Mouse (Mus musculus) limb, embryonic 14.5 days (tissue): ENCODE results near the gene Calml3. TPM values are rescaled to one million over a fixed set of nuclear protein-coding genes. Genes with fewer than 3 reads are reported as not detected.
A peak's percentile ranks its signal among the peaks of the same experiment; 100 is the strongest.

Experiments
- ATAC-seq: fragments of 200-750 bp; cut with Nextera tagmentation; 2 replicates; pipeline ENCODE4 v1.8.0; 2017; ENCODE audit warnings: low read depth, moderate number of reproducible peaks, moderate TSS enrichment; ENCODE audit not compliant: low FRiP score
- DNase-seq: peaks from one replicate; pipeline ENCODE4 v3.0.0-alpha.2; 2015; ENCODE audit warnings: low spot score
- H3K27ac ChIP-seq: fragments of 300-500 bp; sonication (generic); replicated peaks from 2 replicates; pipeline ENCODE4 v1.5.1; 2014; ENCODE audit warnings: low read depth, mild to moderate bottlenecking, low read length, moderate library complexity, mixed read lengths
- H3K27me3 ChIP-seq: fragments of 300-500 bp; sonication (generic); 2 replicates; pipeline ENCODE4 v1.6.1; 2014; ENCODE audit warnings: low read length, mixed read lengths; ENCODE audit not compliant: control insufficient read depth, insufficient read depth
- H3K36me3 ChIP-seq: fragments of 300-500 bp; sonication (generic); 2 replicates; pipeline ENCODE4 v1.6.1; 2014; ENCODE audit warnings: mild to moderate bottlenecking, low read length, moderate library complexity, mixed read lengths; ENCODE audit not compliant: control insufficient read depth, insufficient read depth
- H3K4me1 ChIP-seq: fragments of 300-500 bp; sonication (generic); 2 replicates; pipeline ENCODE4 v1.6.1; 2014; ENCODE audit warnings: antibody characterized with exemption, low read length, mixed read lengths; ENCODE audit not compliant: control insufficient read depth, insufficient read depth
- H3K4me2 ChIP-seq: fragments of 300-500 bp; sonication (generic); replicated peaks from 2 replicates; pipeline ENCODE4 v1.6.1; 2014; ENCODE audit warnings: low read depth, mild to moderate bottlenecking, low read length, moderate library complexity; ENCODE audit not compliant: severe bottlenecking
- H3K4me3 ChIP-seq: fragments of 300-500 bp; sonication (generic); replicated peaks from 2 replicates; pipeline ENCODE4 v1.5.1; 2014; ENCODE audit warnings: low read length
- H3K9ac ChIP-seq: fragments of 300-500 bp; sonication (generic); 2 replicates; pipeline ENCODE4 v1.6.1; 2014; ENCODE audit warnings: mild to moderate bottlenecking, low read depth, low read length, moderate library complexity; ENCODE audit not compliant: severe bottlenecking
- H3K9me3 ChIP-seq: fragments of 300-500 bp; sonication (generic); 2 replicates; pipeline ENCODE4 v1.6.1; 2016; ENCODE audit warnings: low read length; ENCODE audit not compliant: control insufficient read depth
- POLR2A ChIP-seq: fragments of 200-500 bp; IDR thresholded peaks from 2 replicates; pipeline ENCODE4 v1.8.0; 2012; ENCODE audit warnings: inconsistent platforms, mild to moderate bottlenecking, moderate library complexity, borderline replicate concordance; ENCODE audit not compliant: insufficient read depth, insufficient read length; ENCODE audit errors: extremely low read depth
- WGBS: fragments of 180-500 bp; shearing (Covaris S2); extraction: QIAGEN DNeasy Blood & Tissue Kit; methylation state at CpG from one replicate; pipeline ENCODE4 v1.1.7; 2014; 5-methylcytosine and 5-hydroxymethylcytosine counted together
- polyA plus RNA-seq, 2 experiments: library from polyadenylated mRNA; depleted of rRNA in 1 of 2; stranded (reverse) in 1 of 2; unstranded in 1 of 2; fragments of >200 nt; fragmentation: Nextera tagmentation in 1 of 2; extraction: Ambion mirVana in 1 of 2; gene quantifications; 2 replicates each; pipeline versions ENCODE4 v1.2.1 to v1.2.3; 2012 to 2014

The Calml3 gene
- polyA plus RNA-seq, 2 experiments, result 7.4 to 12.7 TPM

- no peak overlapping the region for H3K9ac ChIP-seq
- H3K9me3 ChIP-seq, result no peaks in the 10 kb centered on the region
- TF ChIP-seq POLR2A, result no peak
- H3K27me3 ChIP-seq, result no peaks in the 10 kb centered on the region
- no peaks in the 10 kb centered on the region for H3K36me3 ChIP-seq
- no peak overlapping the region for H3K4me2 ChIP-seq
- no peaks in the 10 kb centered on the region for H3K4me1 ChIP-seq
- 0 out of 2 replicates have a peak, but pooled peaks have one; percentile 44 for ATAC-seq
- H3K4me3 ChIP-seq, result no peak overlapping the region
- DNase-seq, result no peak
- WGBS, result 81% methylated on average over 4 of the region's 4 CpGs
- no peak overlapping the region for H3K27ac ChIP-seq
Measured at GRCm38 (mm10) chr13:3776446-3776845, 27.7 kb downstream of the Calml3 start.

DNA sequence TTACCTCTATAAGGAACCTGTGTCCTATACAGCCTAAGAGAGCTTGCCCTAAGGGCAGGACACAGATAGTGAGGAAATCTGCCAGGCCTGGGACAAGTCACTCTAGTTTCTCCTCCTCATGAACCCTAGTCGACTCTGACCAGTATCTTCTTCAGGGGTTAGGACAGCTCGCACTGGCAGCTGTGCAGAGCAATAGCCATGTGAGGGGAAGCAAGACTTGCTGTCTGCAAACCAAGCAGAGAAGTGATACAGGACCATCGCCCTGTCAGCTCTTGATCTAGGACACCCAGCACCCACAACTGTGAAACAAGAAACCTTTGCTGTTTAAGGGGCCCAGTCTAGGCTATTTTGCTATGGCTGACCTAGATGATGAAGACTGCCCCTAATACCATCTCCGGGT lies 29.1 kb downstream of the Calml3 start:
- Histone ChIP-seq H3K27ac (no peak overlapping the region), H3K9ac (no peak overlapping the region), H3K4me3 (no peak overlapping the region), H3K9me3 (no peaks in the 10 kb centered on the region), H3K4me1 (peaks cover 13% of the 10 kb centered on the region), H3K27me3 (no peaks in the 10 kb centered on the region), H3K4me2 (no peak overlapping the region), H3K36me3 (no peaks in the 10 kb centered on the region)
- 81% methylated on average over 4 of the region's 4 CpGs for WGBS
- TF ChIP-seq POLR2A, result no peak
- DNase-seq, result no peak
- ATAC-seq, result no peak

DNA sequence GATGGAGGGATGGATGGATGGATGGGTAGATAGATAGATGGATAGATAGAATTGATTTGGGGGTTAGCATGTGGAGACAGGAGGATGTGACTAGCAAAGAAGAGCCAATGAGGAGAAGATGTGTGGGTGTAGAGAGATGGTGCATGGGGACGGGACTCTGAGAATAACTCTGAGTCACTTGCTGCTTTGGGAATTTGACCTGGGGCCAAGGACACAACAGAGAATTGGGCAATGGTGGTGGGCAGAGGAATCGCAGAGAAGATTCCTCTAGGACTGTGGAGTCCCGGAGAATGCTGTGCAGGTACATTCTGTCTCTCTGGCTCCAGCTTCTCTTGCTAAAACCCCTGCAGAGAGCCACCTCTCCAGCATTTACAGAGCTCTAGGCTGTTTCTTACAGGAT lies 29.8 kb downstream of the Calml3 start:
- 71% methylated on average over 3 of the region's 3 CpGs for WGBS
- H3K36me3 ChIP-seq, result no peaks in the 10 kb centered on the region
- no peak overlapping the region for H3K4me3 ChIP-seq
- H3K27ac ChIP-seq, result no peak overlapping the region
- H3K4me1 ChIP-seq, result peaks cover 19% of the 10 kb centered on the region
- TF ChIP-seq POLR2A, result no peak
- ATAC-seq (no peak), DNase-seq (no peak)
- no peak overlapping the region for H3K4me2 ChIP-seq
- H3K9ac ChIP-seq, result no peak overlapping the region
- no peaks in the 10 kb centered on the region for H3K27me3 ChIP-seq
- no peaks in the 10 kb centered on the region for H3K9me3 ChIP-seq

DNA sequence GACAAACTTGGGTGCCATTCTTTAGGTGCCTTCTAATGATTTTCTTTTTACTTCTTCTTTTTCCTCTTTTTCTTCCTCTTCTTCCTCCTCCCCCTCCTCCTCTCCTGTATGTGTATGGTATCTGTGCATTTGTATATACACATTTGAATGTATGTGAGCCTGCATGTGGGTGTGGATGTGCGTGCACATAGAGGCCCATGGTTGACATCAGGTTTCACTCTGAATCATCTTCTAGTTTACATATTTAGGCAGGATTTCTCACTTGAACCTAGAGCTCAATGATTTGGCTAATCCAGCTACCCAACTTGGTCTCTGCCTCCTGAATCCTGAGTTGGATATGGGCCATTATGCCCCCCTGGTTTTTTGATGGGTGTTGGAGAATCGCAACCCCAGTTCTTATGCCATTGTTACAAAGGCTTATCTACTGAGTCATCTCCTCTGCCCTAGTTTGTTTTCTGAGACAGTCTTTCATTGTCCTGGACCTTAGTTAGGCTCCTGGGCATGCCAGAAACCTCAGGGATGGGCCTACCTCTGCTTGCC lies 30.9 kb downstream of the Calml3 start:
- Histone ChIP-seq H3K36me3 (no peaks in the 10 kb centered on the region), H3K27me3 (no peaks in the 10 kb centered on the region), H3K27ac (no peak overlapping the region), H3K9me3 (no peaks in the 10 kb centered on the region), H3K4me1 (peaks cover 19% of the 10 kb centered on the region), H3K4me3 (no peak overlapping the region), H3K4me2 (no peak overlapping the region), H3K9ac (no peak overlapping the region)
- DNase-seq (no peak), ATAC-seq (no peak)
- WGBS, result 92% methylated on average over 2 of the region's 2 CpGs
- TF ChIP-seq POLR2A, result no peak

GRCm38 (mm10) chr13:3771221-3771620 lies 32.9 kb downstream of the Calml3 start:
- Histone ChIP-seq H3K9ac (no peak overlapping the region), H3K4me3 (no peak overlapping the region), H3K9me3 (no peaks in the 10 kb centered on the region), H3K36me3 (no peaks in the 10 kb centered on the region), H3K27me3 (no peaks in the 10 kb centered on the region), H3K27ac (peak overlapping the region; percentile 56; the same call in 1 of the 2 replicates), H3K4me2 (no peak overlapping the region), H3K4me1 (peaks cover 22% of the 10 kb centered on the region)
- WGBS, result 90% methylated on average over 5 of the region's 5 CpGs
- ATAC-seq (no peak), DNase-seq (no peak)
- TF ChIP-seq POLR2A, result no peak
